Mouse (Mus musculus) activated CD4-positive, CD25-positive, alpha-beta regulatory T cell, adult 4 months (primary cell): Measurements from ENCODE around the gene Nkiras1. TPM values are rescaled to one million over a fixed set of nuclear protein-coding genes. Genes with fewer than 3 reads are reported as not detected.
A peak's percentile ranks its signal among the peaks of the same experiment; 100 is the strongest.
"Not testable (repeated sequence)": the region's sequence is repeated elsewhere in the genome, so short reads cannot be mapped to it uniquely, and the experiment has no call there.

Source experiments
- ATAC-seq: one replicate; pipeline ENCODE4 v1.8.0; 2017
- polyA plus RNA-seq, 2 experiments: library from polyadenylated mRNA; unstranded; fragments of 100-300 nt; shearing (Covaris generic); gene quantifications; one replicate each; pipeline ENCODE4 v1.2.1; 2017

Gene Nkiras1
- polyA plus RNA-seq = 10 to 100 TPM; 27.5 to 30.6 TPM

- ATAC-seq = peak; percentile 98
These were observed at the start of gene Nkiras1, which contains the start of gene Rpl15 for GRCm38 (mm10) chr14:18270529-18271441. Gene Nkiras1 (plus strand): TSS chr14:18271136. Gene Rpl15 (minus strand): TSS chr14:18271391.

GRCm38 (mm10) chr14:18221977-18222376 lies 49.0 kb upstream of the Nkiras1 start:
- ATAC-seq = no peak

GRCm38 (mm10) chr14:18225431-18225830 lies 45.5 kb upstream of the Nkiras1 start:
- ATAC-seq = not testable (repeated sequence)

- not testable (repeated sequence) for ATAC-seq
These were observed 44.8 kb upstream of the Nkiras1 start for GRCm38 (mm10) chr14:18226181-18226580.

GRCm38 (mm10) chr14:18229751-18230150 lies 41.2 kb upstream of the Nkiras1 start:
- ATAC-seq = not testable (repeated sequence)

GRCm38 (mm10) chr14:18231866-18232265 lies 39.1 kb upstream of the Nkiras1 start:
- not testable (repeated sequence) for ATAC-seq

GRCm38 (mm10) chr14:18233076-18233475 lies 37.9 kb upstream of the Nkiras1 start:
- ATAC-seq = no peak

- ATAC-seq = no peak
These were observed 36.7 kb upstream of the Nkiras1 start for GRCm38 (mm10) chr14:18233981-18234960.

- not testable (repeated sequence) for ATAC-seq
These were observed 34.3 kb upstream of the Nkiras1 start for GRCm38 (mm10) chr14:18236496-18237235.

GRCm38 (mm10) chr14:18237381-18237780 lies 33.6 kb upstream of the Nkiras1 start:
- ATAC-seq = no peak

- peak; percentile 80 for ATAC-seq
These were observed 32.7 kb upstream of the Nkiras1 start for GRCm38 (mm10) chr14:18238131-18238749.

GRCm38 (mm10) chr14:18238750-18239731 lies 31.9 kb upstream of the Nkiras1 start, which contains the start of gene Nr1d2:
Gene Nr1d2 (minus strand): TSS chr14:18239127.
- ATAC-seq = peak; percentile 70

GRCm38 (mm10) chr14:18240132-18240531 lies 30.8 kb upstream of the Nkiras1 start:
- ATAC-seq = no peak

GRCm38 (mm10) chr14:18241786-18242185 lies 29.1 kb upstream of the Nkiras1 start:
- no peak for ATAC-seq

- ATAC-seq = no peak
These were observed 28.3 kb upstream of the Nkiras1 start for GRCm38 (mm10) chr14:18242638-18243130.

GRCm38 (mm10) chr14:18261203-18261602 lies 9.7 kb upstream of the Nkiras1 start:
- no peak for ATAC-seq

- no peak for ATAC-seq
These were observed 7.5 kb upstream of the Nkiras1 start for GRCm38 (mm10) chr14:18263427-18263826.

GRCm38 (mm10) chr14:18269947-18270528 lies 898 bp upstream of the Nkiras1 start:
- not testable (repeated sequence) for ATAC-seq

- no peak for ATAC-seq
These were observed 730 bp downstream of the Nkiras1 start for GRCm38 (mm10) chr14:18271666-18272065.

GRCm38 (mm10) chr14:18274526-18274925 lies 3.6 kb downstream of the Nkiras1 start:
- ATAC-seq = no peak
